In genomic region chr17:28208314-28208612, GRCm38 (mm10) we compare ENCODE assay signal across 9 mouse cellular contexts. TPM values are rescaled to one million over a fixed set of nuclear protein-coding genes. Genes with fewer than 3 reads are reported as not detected.
DNase-seq lines count a peak whose midpoint lies in the region; ATAC-seq lines count a peak whose summit lies in the region.
"Had no signal": no experiment of that assay in that cellular context is flagged by ENCODE, and none has a peak within 500 bp of the region (broad histone marks: within the 10 kb centered on the region; RNA-seq: fewer than 3 reads in every experiment).

No protein-coding gene starts in this region.

- WGBS in hindbrain, embryonic 10.5 days: 79% methylated on average over 8 of the region's 8 CpGs
- 90% methylated on average over 8 of the region's 8 CpGs for WGBS in hindbrain, embryonic 11.5 days
- 82% methylated on average over 8 of the region's 8 CpGs for WGBS in hindbrain, embryonic 16.5 days

- H3K4me3 ChIP-seq in hindbrain, embryonic 10.5 days: peak overlapping the region; percentile 37; the same call in 1 of the 2 replicates
- H3K4me3 ChIP-seq in hindbrain, embryonic 11.5 days (ENCODE audit: low read depth, low read length): no peak overlapping the region
- H3K4me3 ChIP-seq in hindbrain, embryonic 16.5 days (ENCODE audit: low read length): peak overlapping the region; percentile 30

- H3K27ac ChIP-seq in hindbrain, embryonic 10.5 days: peak overlapping the region; percentile 78
- no peak overlapping the region for H3K27ac ChIP-seq in hindbrain, embryonic 11.5 days (ENCODE audit: low read depth, low read length)
- H3K27ac ChIP-seq in hindbrain, embryonic 16.5 days (ENCODE audit: low read depth, low read length): no peak overlapping the region

- ATAC-seq in hindbrain, embryonic 11.5 days (ENCODE audit: low FRiP score): no peak
- ATAC-seq in hindbrain, embryonic 16.5 days: no peak
- peak; percentile 14 for ATAC-seq in megakaryocyte progenitor cell, adult 5-6 weeks (replicated peaks; ENCODE audit: poor library complexity)

- H3K4me2 ChIP-seq in hindbrain, embryonic 11.5 days (replicated peaks; ENCODE audit: low read depth, low read length): no peak overlapping the region
- peak overlapping the region; percentile 41; the same call in 1 of the 2 replicates for H3K4me2 ChIP-seq in hindbrain, embryonic 16.5 days (ENCODE audit: low read length)

- no peak for DNase-seq in hindbrain, embryonic 10.5 days (ENCODE audit: low spot score)
- no peak for DNase-seq in hindbrain, embryonic 11.5 days (ENCODE audit: low spot score)
- DNase-seq in MEL-GATA-1-ER (ENCODE audit: extremely low read depth, low read depth): peak; percentile 52
- no peak for DNase-seq in embryo, embryonic 10.5 days (ENCODE audit: low spot score)
- no peak for DNase-seq in layer of hippocampus, postnatal 14 days (ENCODE audit: low spot score in 2 of 2)
- DNase-seq in cerebellum, adult 11-12 months: no peak
- DNase-seq: cerebellum, adult 18-20 months had no signal

- H3K9ac ChIP-seq in hindbrain, embryonic 11.5 days (ENCODE audit: low read depth, low read length): no peak overlapping the region
- H3K9ac ChIP-seq in hindbrain, embryonic 16.5 days (ENCODE audit: low read depth, low read length): peak overlapping the region; percentile 22; the same call in 1 of the 2 replicates

- peaks cover 18% of the 10 kb centered on the region for H3K36me3 ChIP-seq in hindbrain, embryonic 10.5 days
- H3K36me3 ChIP-seq in hindbrain, embryonic 11.5 days (ENCODE audit: control insufficient read depth, insufficient read depth, low read length): no peaks in the 10 kb centered on the region
- peaks cover 2% of the 10 kb centered on the region; the same call in 1 of the 2 replicates for H3K36me3 ChIP-seq in hindbrain, embryonic 16.5 days (ENCODE audit: control insufficient read depth, insufficient read depth, low read length)

- H3K9me3 ChIP-seq in hindbrain, embryonic 10.5 days: no peaks in the 10 kb centered on the region
- H3K9me3 ChIP-seq in hindbrain, embryonic 11.5 days (ENCODE audit: control insufficient read depth, low read length): no peaks in the 10 kb centered on the region
- no peaks in the 10 kb centered on the region for H3K9me3 ChIP-seq in hindbrain, embryonic 16.5 days (ENCODE audit: control insufficient read depth, low read length)

- peaks cover 22% of the 10 kb centered on the region for H3K4me1 ChIP-seq in hindbrain, embryonic 10.5 days (replicated peaks)
- H3K4me1 ChIP-seq in hindbrain, embryonic 11.5 days (replicated peaks; ENCODE audit: control insufficient read depth, insufficient read depth, low read length): 0 out of 2 replicates have a peak, but pooled peaks cover 2% of the 10 kb centered on the region
- peaks cover 5% of the 10 kb centered on the region for H3K4me1 ChIP-seq in hindbrain, embryonic 16.5 days (ENCODE audit: control insufficient read depth, insufficient read depth, low read depth, low read length)

- peaks cover 21% of the 10 kb centered on the region for H3K27me3 ChIP-seq in hindbrain, embryonic 10.5 days (ENCODE audit: insufficient read depth, poor library complexity, severe bottlenecking)
- H3K27me3 ChIP-seq in hindbrain, embryonic 11.5 days (ENCODE audit: control insufficient read depth, insufficient read depth, low read length): no peaks in the 10 kb centered on the region
- no peaks in the 10 kb centered on the region for H3K27me3 ChIP-seq in hindbrain, embryonic 16.5 days (replicated peaks; ENCODE audit: control insufficient read depth, insufficient read depth, low read length)

RNA-seq across cellular contexts. Expression of gene Def6, which starts 0.7 kb away (rescaled TPM):
- 3.4 and 4.3 TPM in 2 replicates for polyA plus RNA-seq in hindbrain, embryonic 10.5 days (2016; fragmentation: Nextera tagmentation; extraction: Ambion mirVana)
- polyA plus RNA-seq in hindbrain, embryonic 11.5 days (2014; fragmentation: Nextera tagmentation; extraction: Ambion mirVana): 1.8 and 2.9 TPM in 2 replicates
- 5.8 and 7.0 TPM in 2 replicates for polyA plus RNA-seq in hindbrain, embryonic 16.5 days (2015; fragmentation: Nextera tagmentation; extraction: Ambion mirVana)
- total RNA-seq in megakaryocyte progenitor cell, adult 5-6 weeks (2015): 38.0 and 50.6 TPM in 2 replicates
- 142 and 149 TPM in 2 replicates for total RNA-seq in megakaryocyte progenitor cell, adult 5-6 weeks (2017)
- 1 to 10 TPM; 3.7 to 3.9 TPM for total RNA-seq in layer of hippocampus, postnatal 14 days (2021)

RNA-seq across cellular contexts. Expression of gene Ppard, which starts 24.2 kb away (rescaled TPM):
- polyA plus RNA-seq in hindbrain, embryonic 10.5 days (2016; fragmentation: Nextera tagmentation; extraction: Ambion mirVana): 1.8 and 2.0 TPM in 2 replicates
- 1.7 and 3.5 TPM in 2 replicates for polyA plus RNA-seq in hindbrain, embryonic 11.5 days (2014; fragmentation: Nextera tagmentation; extraction: Ambion mirVana)
- 1.1 TPM in 2 replicates for polyA plus RNA-seq in hindbrain, embryonic 16.5 days (2015; fragmentation: Nextera tagmentation; extraction: Ambion mirVana)
- 7.4 and 7.7 TPM in 2 replicates for total RNA-seq in megakaryocyte progenitor cell, adult 5-6 weeks (2015)
- 1.9 and 2.7 TPM in 2 replicates for total RNA-seq in megakaryocyte progenitor cell, adult 5-6 weeks (2017)
- 10 to 100 TPM; 27.1 to 28.9 TPM for total RNA-seq in layer of hippocampus, postnatal 14 days (2021)

RNA-seq across cellular contexts. Expression of gene Zfp523, which starts 31.3 kb away (rescaled TPM):
- 36.1 and 39.8 TPM in 2 replicates for polyA plus RNA-seq in hindbrain, embryonic 10.5 days (2016; fragmentation: Nextera tagmentation; extraction: Ambion mirVana)
- 27.6 and 29.5 TPM in 2 replicates for polyA plus RNA-seq in hindbrain, embryonic 11.5 days (2014; fragmentation: Nextera tagmentation; extraction: Ambion mirVana)
- 43.0 and 44.6 TPM in 2 replicates for polyA plus RNA-seq in hindbrain, embryonic 16.5 days (2015; fragmentation: Nextera tagmentation; extraction: Ambion mirVana)
- 11.8 and 13.1 TPM in 2 replicates for total RNA-seq in megakaryocyte progenitor cell, adult 5-6 weeks (2015)
- 13.5 and 18.5 TPM in 2 replicates for total RNA-seq in megakaryocyte progenitor cell, adult 5-6 weeks (2017)
- total RNA-seq in layer of hippocampus, postnatal 14 days (2021): 100 to 1,000 TPM in 1 of 2 experiments, 10 to 100 TPM in 1; 95.1 to 102 TPM
